Mouse (Mus musculus) adrenal gland, postnatal 14 days (tissue): Measurements from ENCODE around the gene Fut1. TPM values are rescaled to one million over a fixed set of nuclear protein-coding genes. Genes with fewer than 3 reads are reported as not detected.

ENCODE experiments used
- DNase-seq: peaks from one replicate; pipeline ENCODE4 v3.0.0; 2021; ENCODE audit warnings: mixed read lengths
- long read RNA-seq, 2 experiments: library from polyadenylated mRNA; stranded (forward); transcript quantifications; one replicate each; pipeline ENCODE4 v2.0.0; 2021
- total RNA-seq: library from RNA; stranded (reverse); gene quantifications from 2 replicates; pipeline ENCODE4 v1.2.3, GENCODE M21; 2021

Fut1 gene
- 0.11 TPM in 1 of 2 replicates, not detected in the other for total RNA-seq
- long read RNA-seq, experiment 1, result 0 reads
- long read RNA-seq, experiment 2, result 0 reads

GRCm38 (mm10) chr7:45617042-45617695 lies at the start of gene Fut1:
TSS of gene Fut1 (plus strand) at chr7:45617289.
- DNase-seq, result no peak

- peak; percentile 97 for DNase-seq
Measured at GRCm38 (mm10) chr7:45567780-45568516, 49.1 kb upstream of the Fut1 start.

GRCm38 (mm10) chr7:45568601-45569473 lies 48.3 kb upstream of the Fut1 start:
- DNase-seq, result no peak

GRCm38 (mm10) chr7:45570103-45570741 lies 46.9 kb upstream of the Fut1 start, which contains the start of gene Bcat2:
TSS of gene Bcat2 (plus strand) at chr7:45570153.
- peak; percentile 91 for DNase-seq

- DNase-seq, result no peak
Measured at GRCm38 (mm10) chr7:45571966-45572365, 45.1 kb upstream of the Fut1 start.

GRCm38 (mm10) chr7:45573954-45574353 lies 43.1 kb upstream of the Fut1 start:
- DNase-seq, result no peak

- no peak for DNase-seq
Measured at GRCm38 (mm10) chr7:45574472-45575379, 42.4 kb upstream of the Fut1 start.

GRCm38 (mm10) chr7:45585923-45586322 lies 31.2 kb upstream of the Fut1 start:
- DNase-seq, result no peak

GRCm38 (mm10) chr7:45587631-45588592 lies 29.2 kb upstream of the Fut1 start:
- DNase-seq, result no peak

- peak; percentile 95 for DNase-seq
Measured at GRCm38 (mm10) chr7:45589173-45589572, 27.9 kb upstream of the Fut1 start.

GRCm38 (mm10) chr7:45589898-45590297 lies 27.2 kb upstream of the Fut1 start:
- no peak for DNase-seq

GRCm38 (mm10) chr7:45590874-45591273 lies 26.2 kb upstream of the Fut1 start:
- DNase-seq, result no peak

- DNase-seq, result no peak
Measured at GRCm38 (mm10) chr7:45591880-45592279, 25.2 kb upstream of the Fut1 start.

- peak; percentile 85 for DNase-seq
Measured at GRCm38 (mm10) chr7:45593118-45593815, 23.8 kb upstream of the Fut1 start.

GRCm38 (mm10) chr7:45595176-45595575 lies 21.9 kb upstream of the Fut1 start:
- DNase-seq, result no peak

GRCm38 (mm10) chr7:45596107-45596506 lies 21.0 kb upstream of the Fut1 start:
- DNase-seq, result no peak

GRCm38 (mm10) chr7:45597013-45597412 lies 20.1 kb upstream of the Fut1 start:
- no peak for DNase-seq

GRCm38 (mm10) chr7:45597527-45597926 lies 19.6 kb upstream of the Fut1 start:
- no peak for DNase-seq
